Mouse (Mus musculus) left cerebral cortex, postnatal 36 days (tissue): ENCODE measurements around the gene Fdps. TPM values are rescaled to one million over a fixed set of nuclear protein-coding genes. Genes with fewer than 3 reads are reported as not detected.

Source experiments
- DNase-seq, 2 experiments: peaks; one replicate each; pipeline ENCODE4 v3.0.0; 2021 to 2022; ENCODE audit warnings: low spot score in 2 of 2, mixed read lengths in 1 of 2
- intact Hi-C: fragments of 180-260 bp; cut with DNase I; formaldehyde crosslinking; loops from one replicate; pipeline ENCODE4 v1.15.1; 2025
- total RNA-seq, 2 experiments: library from RNA; stranded (reverse); gene quantifications; 2 replicates each; pipeline ENCODE4 v1.2.3; 2021

The Fdps gene
- total RNA-seq = 10 to 100 TPM; 79.8 to 94.6 TPM

- intact Hi-C loops = no loop called here
Observed at GRCm38 (mm10) chr3:89101812-89102494, at the start of gene Fdps. TSS of gene Fdps (minus strand) at chr3:89101959.

GRCm38 (mm10) chr3:89148567-89148966 is 46.8 kb upstream of the Fdps start:
- no peak for DNase-seq
- intact Hi-C loops = no loop called here

More at GRCm38 (mm10) chr3:89101812-89102494, at the start of gene Fdps:
- peak; percentile 95 for DNase-seq

GRCm38 (mm10) chr3:89147979-89148311 is 46.2 kb upstream of the Fdps start:
- DNase-seq = no peak
- intact Hi-C loops = no loop called here

GRCm38 (mm10) chr3:89147101-89147978 is 45.6 kb upstream of the Fdps start:
- no peak for DNase-seq
- intact Hi-C loops = no loop called here

GRCm38 (mm10) chr3:89145566-89145965 is 43.8 kb upstream of the Fdps start:
- DNase-seq = no peak
- intact Hi-C loops = no loop called here

- DNase-seq = no peak
- intact Hi-C loops = no loop called here
Observed at GRCm38 (mm10) chr3:89144821-89145220, 43.1 kb upstream of the Fdps start.

- intact Hi-C loops = no loop called here
- no peak for DNase-seq
Observed at GRCm38 (mm10) chr3:89136365-89136764, 34.6 kb upstream of the Fdps start.

GRCm38 (mm10) chr3:89135958-89136357 is 34.2 kb upstream of the Fdps start, which contains the start of gene Pklr:
TSS of gene Pklr (plus strand) at chr3:89136142.
- DNase-seq = no peak
- intact Hi-C loops = no loop called here

GRCm38 (mm10) chr3:89133752-89134151 is 32.0 kb upstream of the Fdps start:
- intact Hi-C loops = no loop called here
- DNase-seq = no peak

- no peak for DNase-seq
- intact Hi-C loops = no loop called here
Observed at GRCm38 (mm10) chr3:89133063-89133450, 31.3 kb upstream of the Fdps start.

GRCm38 (mm10) chr3:89132285-89133062 is 30.7 kb upstream of the Fdps start:
- peak; percentile 41 to 59 for DNase-seq
- intact Hi-C loops = no loop called here

- peak; percentile 57 to 65 for DNase-seq
- intact Hi-C loops = no loop called here
Observed at GRCm38 (mm10) chr3:89131816-89132215, 30.1 kb upstream of the Fdps start.

GRCm38 (mm10) chr3:89129908-89130307 is 28.1 kb upstream of the Fdps start:
- no peak for DNase-seq
- intact Hi-C loops = no loop called here

GRCm38 (mm10) chr3:89125981-89126380 is 24.2 kb upstream of the Fdps start:
- intact Hi-C loops = no loop called here

GRCm38 (mm10) chr3:89124241-89124640 is 22.5 kb upstream of the Fdps start:
- no peak for DNase-seq

More at GRCm38 (mm10) chr3:89125981-89126380, 24.2 kb upstream of the Fdps start:
- no peak for DNase-seq

GRCm38 (mm10) chr3:89123313-89123712 is 21.6 kb upstream of the Fdps start:
- intact Hi-C loops = no loop called here
- DNase-seq = no peak

More at GRCm38 (mm10) chr3:89124241-89124640, 22.5 kb upstream of the Fdps start:
- intact Hi-C loops = no loop called here

GRCm38 (mm10) chr3:89115522-89115921 is 13.8 kb upstream of the Fdps start:
- DNase-seq = no peak
- intact Hi-C loops = loop anchor here (5.0 kb wide), 1 partner anchor 47 kb away; the partner anchor contains the start of genes Clk2 and Hcn3

GRCm38 (mm10) chr3:89113058-89113457 is 11.3 kb upstream of the Fdps start:
- intact Hi-C loops = no loop called here
- DNase-seq = no peak

- DNase-seq = no peak
- intact Hi-C loops = no loop called here
Observed at GRCm38 (mm10) chr3:89108146-89108545, 6.4 kb upstream of the Fdps start.

- no peak for DNase-seq
- intact Hi-C loops = no loop called here
Observed at GRCm38 (mm10) chr3:89107545-89107944, 5.8 kb upstream of the Fdps start.
